Mouse (Mus musculus): ENCODE measurements at regions not wholly inside any gene's neighbourhood (a gene's known extent, or its start where the extent isn't known, plus 50 kb on each side); places are given as distances from the start of the nearest gene placed in this dataset.

DNA sequence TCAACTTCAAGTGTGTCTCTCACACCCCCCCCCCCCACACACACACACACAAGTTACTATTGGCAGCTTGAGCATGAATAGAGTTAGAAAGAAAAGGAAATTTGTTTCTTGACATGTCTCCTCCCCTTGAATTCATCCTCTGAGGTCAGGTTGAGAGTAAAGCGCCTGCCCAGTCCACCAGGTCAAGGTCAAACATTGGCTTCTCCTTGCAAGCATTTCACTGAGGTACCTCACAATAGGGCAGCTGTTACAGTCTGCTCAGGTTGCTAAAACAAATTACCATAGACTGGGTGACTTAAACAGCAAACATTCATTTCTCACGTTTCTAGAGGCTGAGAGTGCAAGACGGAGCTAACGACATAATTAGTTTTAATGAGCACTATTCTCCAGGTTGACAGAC is 344.2 kb downstream of the Galc start:
- Histone ChIP-seq H3K36me3 (no peaks in the 10 kb centered on the region), H3K9ac (no peak overlapping the region), H3K4me1 (no peaks in the 10 kb centered on the region), H3K4me2 (no peak overlapping the region), H3K4me3 (no peak overlapping the region), H3K9me3 (no peaks in the 10 kb centered on the region), H3K27me3 (replicated peaks) (no peaks in the 10 kb centered on the region), H3K27ac (replicated peaks) (no peak overlapping the region)
- ATAC-seq (ENCODE audit: extremely low read depth, insufficient number of reproducible peaks, low FRiP score, low TSS enrichment): no peak
- WGBS: 79% methylated on average over 4 of the region's 4 CpGs

DNA sequence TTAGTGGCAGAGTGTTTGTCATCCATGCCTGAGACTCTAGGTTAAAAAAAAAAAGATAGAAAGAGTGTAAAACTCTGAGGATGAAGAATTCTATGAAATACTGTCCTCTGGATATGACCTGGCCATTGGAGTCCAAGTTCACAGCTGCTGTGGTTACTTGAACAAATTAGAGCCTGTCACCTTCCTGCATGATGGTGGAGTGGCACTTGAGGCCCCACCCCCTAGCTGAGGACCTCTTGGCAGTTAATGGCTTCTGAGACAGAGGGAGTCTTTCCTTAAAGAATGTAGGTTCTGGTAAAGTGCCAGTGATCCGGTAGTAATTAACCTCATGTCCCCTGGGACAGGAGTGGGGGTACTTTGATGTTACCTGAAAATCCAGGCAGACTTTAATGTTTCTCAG is 346.5 kb downstream of the Galc start:
- Histone ChIP-seq H3K9me3 (no peaks in the 10 kb centered on the region), H3K4me1 (no peaks in the 10 kb centered on the region), H3K9ac (no peak overlapping the region), H3K4me2 (no peak overlapping the region), H3K36me3 (no peaks in the 10 kb centered on the region), H3K4me3 (no peak overlapping the region), H3K27ac (replicated peaks) (no peak overlapping the region), H3K27me3 (replicated peaks) (no peaks in the 10 kb centered on the region)
- WGBS: 80% methylated on average over 1 of the region's 1 CpGs
- ATAC-seq (ENCODE audit: extremely low read depth, insufficient number of reproducible peaks, low FRiP score, low TSS enrichment): no peak

DNA sequence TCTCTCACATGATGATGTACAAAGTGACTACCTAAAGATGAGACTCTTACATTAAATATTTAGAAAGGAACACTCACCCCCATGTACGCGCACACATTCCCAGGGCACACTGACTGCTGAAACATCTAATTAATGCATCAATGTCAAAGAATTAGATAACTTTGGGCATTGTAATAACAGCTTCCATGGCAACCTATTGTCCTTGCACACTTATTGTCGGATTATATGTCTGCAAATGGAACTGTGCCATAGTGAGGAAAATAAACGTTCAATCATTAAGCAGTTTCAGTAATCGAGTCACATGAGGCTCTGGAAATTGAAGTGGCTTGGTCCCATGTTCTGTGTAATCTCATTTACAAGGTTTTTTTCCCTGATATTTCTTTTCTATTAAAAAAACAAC is 360.0 kb downstream of the Galc start:
- Histone ChIP-seq H3K4me3 (no peak overlapping the region), H3K9me3 (no peaks in the 10 kb centered on the region), H3K9ac (no peak overlapping the region), H3K27me3 (replicated peaks) (no peaks in the 10 kb centered on the region), H3K4me2 (no peak overlapping the region), H3K36me3 (no peaks in the 10 kb centered on the region), H3K4me1 (no peaks in the 10 kb centered on the region), H3K27ac (replicated peaks) (no peak overlapping the region)
- ATAC-seq (ENCODE audit: extremely low read depth, insufficient number of reproducible peaks, low FRiP score, low TSS enrichment): no peak
- WGBS: 83% methylated on average over 5 of the region's 5 CpGs

DNA sequence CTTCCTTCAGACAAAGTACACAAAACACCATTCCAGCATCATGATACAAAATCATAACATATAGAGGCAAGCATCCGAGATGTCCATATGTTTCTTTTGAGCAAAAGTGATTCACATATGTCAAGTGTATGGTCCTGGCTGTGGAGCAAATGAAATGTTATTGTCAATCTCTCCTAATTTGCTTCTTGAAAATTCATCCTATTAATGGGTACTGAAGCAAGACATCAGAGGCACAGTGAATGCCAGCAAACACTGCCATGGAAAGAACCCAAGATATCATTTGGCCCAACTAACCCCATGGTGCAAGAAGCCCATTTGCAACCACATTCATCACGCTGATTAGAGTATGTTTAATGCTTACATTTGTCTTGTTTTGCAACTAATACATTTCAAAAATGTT is 361.1 kb downstream of the Galc start:
- Histone ChIP-seq H3K9me3 (no peaks in the 10 kb centered on the region), H3K27ac (replicated peaks) (no peak overlapping the region), H3K27me3 (replicated peaks) (no peaks in the 10 kb centered on the region), H3K36me3 (no peaks in the 10 kb centered on the region), H3K4me3 (no peak overlapping the region), H3K4me2 (no peak overlapping the region), H3K9ac (no peak overlapping the region), H3K4me1 (no peaks in the 10 kb centered on the region)
- no peak for ATAC-seq (ENCODE audit: extremely low read depth, insufficient number of reproducible peaks, low FRiP score, low TSS enrichment)
- WGBS: 72% methylated on average over 2 of the region's 2 CpGs

DNA sequence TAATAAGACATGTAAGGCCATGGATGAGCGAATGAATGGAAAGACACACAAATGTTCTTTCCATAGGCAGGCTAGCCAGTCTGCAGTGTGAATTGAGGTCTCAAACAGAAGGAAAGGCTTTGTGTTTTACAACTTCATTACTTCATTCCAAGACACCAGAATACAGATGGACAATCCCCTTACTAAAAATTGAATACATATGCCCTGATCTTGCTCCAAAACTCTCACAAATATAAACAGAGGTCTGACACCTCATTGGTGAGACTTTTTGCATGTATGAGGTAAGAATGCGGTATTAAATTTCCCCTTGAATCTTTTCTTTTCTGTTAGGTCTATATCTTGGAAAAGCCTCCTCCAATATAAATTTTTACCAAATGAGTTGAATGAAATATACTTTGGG is 363.3 kb downstream of the Galc start:
- Histone ChIP-seq H3K4me2 (no peak overlapping the region), H3K27ac (replicated peaks) (no peak overlapping the region), H3K9me3 (no peaks in the 10 kb centered on the region), H3K4me1 (no peaks in the 10 kb centered on the region), H3K27me3 (replicated peaks) (no peaks in the 10 kb centered on the region), H3K4me3 (no peak overlapping the region), H3K9ac (no peak overlapping the region), H3K36me3 (no peaks in the 10 kb centered on the region)
- ATAC-seq (ENCODE audit: extremely low read depth, insufficient number of reproducible peaks, low FRiP score, low TSS enrichment): no peak
- 79% methylated on average over 2 of the region's 2 CpGs for WGBS

DNA sequence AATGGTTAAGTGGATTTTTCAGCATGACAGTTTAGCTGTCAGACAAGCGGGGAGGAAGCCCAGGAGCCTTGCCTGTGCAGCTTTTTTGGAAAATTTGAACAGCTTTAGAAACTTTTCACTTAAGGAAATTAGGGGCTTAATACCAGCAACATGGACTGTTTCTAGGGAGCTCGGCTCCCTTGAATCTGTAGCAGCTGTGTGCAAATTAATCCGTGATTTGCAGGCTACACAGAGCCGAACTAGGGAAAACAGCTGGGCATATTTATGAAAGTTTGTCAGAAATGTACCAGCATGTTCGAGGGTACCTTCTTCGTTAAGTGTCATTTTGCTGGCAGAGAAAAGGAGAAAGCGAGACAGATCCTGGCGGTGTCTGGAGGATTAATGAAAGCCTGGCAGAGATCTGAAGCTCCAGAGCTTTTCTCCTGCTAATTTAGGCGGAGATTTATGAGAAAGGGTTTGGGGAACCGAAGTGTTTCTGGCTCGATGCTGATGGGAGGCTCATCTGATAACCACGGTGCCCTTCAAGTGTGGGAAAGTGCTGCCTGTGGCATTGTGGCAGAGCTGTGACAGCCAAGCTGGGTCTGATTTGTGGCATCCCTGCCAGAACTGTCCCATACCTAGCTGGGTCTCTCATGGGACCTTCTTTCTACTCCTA is 370.3 kb downstream of the Galc start:
- Histone ChIP-seq H3K9ac (no peak overlapping the region), H3K9me3 (no peaks in the 10 kb centered on the region), H3K36me3 (no peaks in the 10 kb centered on the region), H3K4me1 (peaks cover 7% of the 10 kb centered on the region), H3K27ac (replicated peaks) (no peak overlapping the region), H3K4me3 (peak overlapping the region; percentile 13), H3K4me2 (peak overlapping the region; percentile 43), H3K27me3 (replicated peaks) (no peaks in the 10 kb centered on the region)
- ATAC-seq (ENCODE audit: extremely low read depth, insufficient number of reproducible peaks, low FRiP score, low TSS enrichment): no peak
- WGBS: 21% methylated on average over 12 of the region's 12 CpGs

DNA sequence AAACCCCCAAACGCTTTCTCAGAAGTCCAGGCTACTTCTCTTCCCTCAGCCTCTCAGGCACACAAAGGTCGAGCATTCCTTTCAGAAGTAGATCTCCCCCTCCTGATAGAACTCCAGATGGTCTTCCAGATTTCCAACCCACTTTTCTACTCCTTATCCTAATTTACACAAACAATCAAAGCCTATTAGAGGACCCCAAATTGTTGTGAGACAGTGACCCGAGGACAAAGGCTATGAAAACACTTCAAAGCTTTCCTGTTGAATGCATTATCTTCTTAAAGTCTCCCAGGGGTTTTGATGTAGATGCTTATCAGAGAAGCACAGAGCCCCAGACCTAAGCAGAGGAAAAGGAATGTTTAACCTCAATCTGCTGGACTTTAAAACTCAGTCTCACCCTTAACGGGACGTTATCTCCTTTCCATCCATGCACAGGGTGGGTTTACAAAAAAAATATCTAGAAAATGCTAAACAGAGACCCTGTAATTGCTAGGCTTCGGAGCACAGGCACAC is 370.9 kb downstream of the Galc start:
- peak overlapping the region; percentile 43 for H3K4me2 ChIP-seq
- ATAC-seq (ENCODE audit: extremely low read depth, insufficient number of reproducible peaks, low FRiP score, low TSS enrichment): no peak
- 13% methylated on average over 6 of the region's 6 CpGs for WGBS

DNA sequence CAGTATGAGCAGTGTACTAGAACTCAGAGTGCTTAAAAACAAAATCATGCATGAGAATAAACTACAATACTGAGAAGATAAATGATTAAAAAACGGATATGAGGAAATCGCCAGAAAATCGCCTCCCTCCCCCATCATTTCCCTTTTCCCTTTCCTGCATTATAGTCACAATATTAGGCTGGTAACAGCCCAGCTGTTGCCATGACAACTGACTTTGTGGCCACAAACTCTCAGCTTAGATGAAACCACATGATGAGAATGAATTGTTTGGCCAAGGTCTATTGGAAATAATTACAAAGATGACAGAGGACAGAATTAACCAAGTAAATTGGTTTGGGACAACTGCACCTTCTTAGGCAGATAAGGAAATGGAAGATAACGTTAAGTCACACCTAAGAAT is 376.8 kb downstream of the Galc start:
- Histone ChIP-seq H3K4me2 (no peak overlapping the region), H3K36me3 (no peaks in the 10 kb centered on the region), H3K9ac (no peak overlapping the region), H3K4me3 (no peak overlapping the region), H3K9me3 (no peaks in the 10 kb centered on the region), H3K4me1 (no peaks in the 10 kb centered on the region), H3K27me3 (replicated peaks) (no peaks in the 10 kb centered on the region), H3K27ac (replicated peaks) (no peak overlapping the region)
- WGBS: 62% methylated on average over 4 of the region's 4 CpGs
- ATAC-seq (ENCODE audit: extremely low read depth, insufficient number of reproducible peaks, low FRiP score, low TSS enrichment): no peak

More for the DNA sequence above, 370.9 kb downstream of the Galc start:
- Histone ChIP-seq H3K4me1 (peaks cover 7% of the 10 kb centered on the region), H3K36me3 (no peaks in the 10 kb centered on the region), H3K27me3 (replicated peaks) (no peaks in the 10 kb centered on the region), H3K9ac (no peak overlapping the region), H3K9me3 (no peaks in the 10 kb centered on the region), H3K4me3 (no peak overlapping the region), H3K27ac (replicated peaks) (no peak overlapping the region)

DNA sequence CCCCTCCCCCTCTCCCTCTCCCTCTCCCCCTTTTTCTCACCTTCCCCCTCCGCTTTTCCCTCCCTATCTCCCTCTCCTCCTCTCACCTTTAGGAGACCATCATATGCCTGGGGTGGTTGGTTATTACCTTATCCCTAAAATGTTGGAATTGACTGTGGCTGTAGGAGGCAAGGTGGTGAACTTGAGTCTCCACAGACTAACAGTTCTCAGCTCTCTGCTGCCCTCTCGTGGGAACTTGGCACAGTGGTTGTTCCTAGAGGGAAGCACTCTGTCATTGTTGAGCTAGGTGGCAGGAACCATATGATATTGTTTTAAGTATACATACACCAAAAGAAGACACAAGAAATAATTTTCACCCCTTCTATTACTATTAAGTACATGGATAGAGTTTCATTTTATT is 386.9 kb downstream of the Galc start:
- no peak for ATAC-seq (ENCODE audit: extremely low read depth, insufficient number of reproducible peaks, low FRiP score, low TSS enrichment)

DNA sequence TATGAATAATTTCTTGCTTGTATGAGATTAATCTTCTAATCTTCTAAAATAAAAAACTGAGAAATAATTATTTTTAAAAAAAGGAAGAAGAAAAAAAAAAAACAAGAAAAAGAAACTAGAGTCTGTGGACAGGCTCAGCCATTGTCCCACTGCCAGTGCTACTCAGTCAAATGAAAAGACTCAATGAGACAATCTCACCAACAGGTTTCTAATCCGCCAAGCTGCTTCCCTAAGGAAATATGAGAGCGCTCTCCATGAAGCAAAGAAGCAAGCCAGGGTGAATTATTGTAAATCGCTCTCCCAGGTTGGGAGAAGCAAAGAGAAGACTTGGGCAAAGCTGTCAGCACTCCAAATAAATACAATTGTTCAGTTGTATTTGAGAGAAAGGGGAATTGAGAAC is 396.3 kb downstream of the Galc start:
- Histone ChIP-seq H3K27me3 (replicated peaks) (no peaks in the 10 kb centered on the region), H3K27ac (replicated peaks) (no peak overlapping the region), H3K9ac (no peak overlapping the region), H3K36me3 (no peaks in the 10 kb centered on the region), H3K9me3 (no peaks in the 10 kb centered on the region), H3K4me3 (no peak overlapping the region), H3K4me1 (no peaks in the 10 kb centered on the region), H3K4me2 (no peak overlapping the region)
- WGBS: 90% methylated on average over 3 of the region's 3 CpGs
- ATAC-seq (ENCODE audit: extremely low read depth, insufficient number of reproducible peaks, low FRiP score, low TSS enrichment): no peak

More for the DNA sequence above, 386.9 kb downstream of the Galc start:
- WGBS: 0% methylated on average over 2 of the region's 2 CpGs
- no peaks in the 10 kb centered on the region for H3K36me3 ChIP-seq
- no peak overlapping the region for H3K4me3 ChIP-seq
- H3K27me3 ChIP-seq (replicated peaks): no peaks in the 10 kb centered on the region
- no peaks in the 10 kb centered on the region for H3K9me3 ChIP-seq
- no peak overlapping the region for H3K27ac ChIP-seq (replicated peaks)
- no peaks in the 10 kb centered on the region for H3K4me1 ChIP-seq
- no peak overlapping the region for H3K9ac ChIP-seq
- H3K4me2 ChIP-seq: no peak overlapping the region

DNA sequence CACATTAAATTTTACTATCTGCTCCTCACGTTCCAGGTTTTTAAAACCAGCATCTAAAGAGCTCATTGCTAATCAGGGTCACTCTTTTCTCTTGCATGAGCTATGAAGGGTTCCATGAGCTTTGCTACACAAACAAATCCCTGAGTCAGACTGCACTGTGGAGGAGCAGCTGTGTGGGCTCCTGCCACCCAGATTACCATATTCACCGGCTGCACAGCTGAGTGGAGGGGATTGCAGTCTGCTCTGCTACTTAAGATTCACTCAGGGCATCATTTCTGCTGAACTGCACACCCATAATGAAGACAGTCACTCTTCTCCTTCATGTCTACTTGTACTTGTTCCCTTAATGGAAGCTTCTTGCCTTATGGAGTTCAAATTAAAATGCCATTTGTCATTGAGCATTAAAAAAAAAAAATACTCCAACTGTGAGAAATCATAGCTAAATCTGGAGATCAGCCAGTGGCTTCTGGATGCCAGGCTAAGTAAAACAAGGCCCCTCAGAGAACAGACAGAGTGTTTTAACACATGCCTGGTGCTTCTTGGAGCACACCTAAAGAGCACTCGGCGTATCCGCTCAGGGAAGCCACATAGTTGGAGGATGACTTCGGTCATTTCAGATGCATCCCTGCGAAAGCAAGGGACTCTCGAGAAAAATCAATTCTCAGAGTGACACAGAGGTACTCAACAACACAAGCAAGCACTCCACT is 422.9 kb downstream of the Galc start:
- Histone ChIP-seq H3K27me3 (replicated peaks) (no peaks in the 10 kb centered on the region), H3K9ac (no peak overlapping the region), H3K9me3 (no peaks in the 10 kb centered on the region), H3K4me1 (no peaks in the 10 kb centered on the region), H3K4me3 (no peak overlapping the region), H3K4me2 (no peak overlapping the region), H3K27ac (replicated peaks) (no peak overlapping the region), H3K36me3 (no peaks in the 10 kb centered on the region)
- 80% methylated on average over 8 of the region's 8 CpGs for WGBS
- ATAC-seq (ENCODE audit: extremely low read depth, insufficient number of reproducible peaks, low FRiP score, low TSS enrichment): no peak

All from heart, embryonic 13.5 days (tissue).